Mouse (Mus musculus) ES-Bruce4 (cell line): Measurements from ENCODE around the gene Ankrd33b.

ENCODE experiments used
- CTCF ChIP-seq: IDR thresholded peaks from one replicate; pipeline ENCODE4 v1.8.1; 2011; ENCODE audit warnings: low read depth, low read length
- EP300 ChIP-seq: IDR thresholded peaks from 2 replicates; pipeline ENCODE4 v1.6.1; 2011; ENCODE audit warnings: low read depth, low read length; ENCODE audit not compliant: insufficient read depth
- POLR2A ChIP-seq: IDR thresholded peaks from one replicate; pipeline ENCODE4 v1.8.1; 2011; ENCODE audit warnings: low read length; ENCODE audit not compliant: insufficient read depth

GRCm38 (mm10) chr15:31346508-31346907 is 21.0 kb downstream of the Ankrd33b start:
- TF ChIP-seq CTCF (no peak), POLR2A (no peak), EP300 (no peak)
